Mouse (Mus musculus) stomach, embryonic 15.5 days (tissue): ENCODE results near the gene Gm10377. TPM values are rescaled to one million over a fixed set of nuclear protein-coding genes. Genes with fewer than 3 reads are reported as not detected.
"Not testable (repeated sequence)": the region's sequence is repeated elsewhere in the genome, so short reads cannot be mapped to it uniquely, and the experiment has no call there.

ENCODE experiments used
- ATAC-seq: fragments of 200-750 bp; cut with Nextera tagmentation; 2 replicates; pipeline ENCODE4 v1.8.0; 2017; ENCODE audit warnings: low read depth, moderate number of reproducible peaks, moderate TSS enrichment; ENCODE audit not compliant: insufficient read depth, low FRiP score
- H3K27ac ChIP-seq: fragments of 300-500 bp; sonication (generic); 2 replicates; pipeline ENCODE4 v1.5.1; 2015; ENCODE audit warnings: mild to moderate bottlenecking, inconsistent platforms
- H3K27me3 ChIP-seq: fragments of 300-500 bp; sonication (generic); replicated peaks from 2 replicates; pipeline ENCODE4 v1.6.1; 2015; ENCODE audit warnings: inconsistent platforms
- H3K36me3 ChIP-seq: fragments of 300-500 bp; sonication (generic); 2 replicates; pipeline ENCODE4 v1.6.1; 2015; ENCODE audit warnings: inconsistent platforms
- H3K4me1 ChIP-seq: fragments of 300-500 bp; sonication (generic); 2 replicates; pipeline ENCODE4 v1.6.1; 2015; ENCODE audit warnings: inconsistent platforms
- H3K4me2 ChIP-seq: fragments of 300-500 bp; sonication (generic); 2 replicates; pipeline ENCODE4 v1.6.1; 2015; ENCODE audit warnings: mild to moderate bottlenecking, inconsistent platforms
- H3K4me3 ChIP-seq: fragments of 300-500 bp; sonication (generic); replicated peaks from 2 replicates; pipeline ENCODE4 v1.5.1; 2015; ENCODE audit warnings: inconsistent platforms
- H3K9ac ChIP-seq: fragments of 300-500 bp; sonication (generic); 2 replicates; pipeline ENCODE4 v1.6.1; 2015; ENCODE audit warnings: inconsistent platforms
- H3K9me3 ChIP-seq: fragments of 300-500 bp; sonication (generic); 2 replicates; pipeline ENCODE4 v1.6.1; 2016; ENCODE audit warnings: inconsistent platforms
- WGBS: fragments of 180-500 bp; shearing (Covaris S2); methylation state at CpG from one replicate; pipeline ENCODE4 v1.1.7; 2015; 5-methylcytosine and 5-hydroxymethylcytosine counted together
- polyA plus RNA-seq: library from polyadenylated mRNA; unstranded; fragments of >200 nt; fragmentation: Nextera tagmentation; extraction: Ambion mirVana; gene quantifications from 2 replicates; pipeline ENCODE4 v1.2.1, GENCODE M21; 2015

The Gm10377 gene
- not detected in 2 replicates for polyA plus RNA-seq

GRCm38 (mm10) chr14:42797887-42798286 is at the start of gene Gm10377:
Gm10377 (minus strand) TSS chr14:42797987.
- not testable (repeated sequence) for H3K36me3 ChIP-seq, H3K4me1 ChIP-seq, H3K27ac ChIP-seq, H3K4me3 ChIP-seq, H3K27me3 ChIP-seq, ATAC-seq, H3K9me3 ChIP-seq, H3K9ac ChIP-seq, H3K4me2 ChIP-seq

- not testable (repeated sequence) for H3K27ac ChIP-seq, H3K4me2 ChIP-seq, H3K27me3 ChIP-seq, H3K9ac ChIP-seq, H3K4me1 ChIP-seq, ATAC-seq, H3K9me3 ChIP-seq, H3K4me3 ChIP-seq, H3K36me3 ChIP-seq
- 78% methylated on average over 1 of the region's 1 CpGs for WGBS
Measured at GRCm38 (mm10) chr14:42768721-42769120, 29.1 kb downstream of the Gm10377 start, which contains the start of gene Gm3015. Gm3015 (minus strand) TSS chr14:42768821.

Other genes with a start within 250 kb of the Gm10377 start
- gene Gm17124, start 198.1 kb downstream of the Gm10377 start, polyA plus RNA-seq: not detected in 2 replicates
- not detected in 2 replicates for gene Gm3633, start 156.1 kb downstream of the Gm10377 start, polyA plus RNA-seq
- gene Gm10378, start 142.0 kb downstream of the Gm10377 start, polyA plus RNA-seq: not detected in 2 replicates
- not detected in 2 replicates for gene Gm3015, start 29.2 kb downstream of the Gm10377 start, polyA plus RNA-seq
- not detected in 2 replicates for gene Gm21977, start 55.5 kb upstream of the Gm10377 start, polyA plus RNA-seq
- gene Gm8082, start 195.6 kb upstream of the Gm10377 start, polyA plus RNA-seq: not detected in 2 replicates
- gene Gm10376, start 217.6 kb upstream of the Gm10377 start, polyA plus RNA-seq: not detected in 2 replicates